ENCODE assay signal across 8 mouse cellular contexts in genomic region chr2:102745259-102745906, GRCm38 (mm10).
A peak's percentile ranks its signal among the peaks of the same experiment; 100 is the strongest.
DNase-seq lines count a peak whose midpoint lies in the region; ATAC-seq and TF ChIP-seq lines count a peak whose summit lies in the region.

No protein-coding gene starts in this region.

- TF ChIP-seq EP300 in lung, postnatal 0 days (IDR thresholded peaks at IDR 0.05): peak; percentile 72

- H3K4me2 ChIP-seq in intestine, postnatal 0 days (replicated peaks; ENCODE audit: low read depth): peak overlapping the region; percentile 39
- H3K4me2 ChIP-seq in lung, postnatal 0 days (replicated peaks; ENCODE audit: low read depth, low read length): 0 out of 2 replicates have a peak overlapping the region, but pooled peaks have one; percentile 29

- H3K9me3 ChIP-seq in intestine, postnatal 0 days (ENCODE audit: control insufficient read depth): no peaks in the 10 kb centered on the region
- no peaks in the 10 kb centered on the region for H3K9me3 ChIP-seq in lung, postnatal 0 days (ENCODE audit: low read length)

- no peak overlapping the region for H3K9ac ChIP-seq in intestine, postnatal 0 days (ENCODE audit: low read depth, low read length)
- H3K9ac ChIP-seq in lung, postnatal 0 days (replicated peaks; ENCODE audit: low read depth): no peak overlapping the region

- DNase-seq in layer of hippocampus, adult 9-11 months: peak; percentile 61
- no peak for DNase-seq in layer of hippocampus, postnatal 10 days (ENCODE audit: low spot score in 2 of 2)
- peak; percentile 41 for DNase-seq in c-Kit-negative CD71-positive TER-119-positive erythroid progenitor cells, embryonic 14.5 days (ENCODE audit: low read depth, low spot score)
- DNase-seq in heart, adult 18-20 months: peak; percentile 79 to 90
- DNase-seq in lung, postnatal 0 days (ENCODE audit: low spot score): peak; percentile 95
- no peak for DNase-seq in right cerebral cortex, postnatal 36 days (ENCODE audit: low spot score in 2 of 2)

- 21% methylated on average over 7 of the region's 7 CpGs for WGBS in intestine, postnatal 0 days
- WGBS in lung, postnatal 0 days: 30% methylated on average over 7 of the region's 7 CpGs

- H3K36me3 ChIP-seq in intestine, postnatal 0 days (ENCODE audit: control insufficient read depth, insufficient read depth): no peaks in the 10 kb centered on the region
- no peaks in the 10 kb centered on the region for H3K36me3 ChIP-seq in lung, postnatal 0 days (ENCODE audit: insufficient read depth, low read length)

- H3K27ac ChIP-seq in intestine, postnatal 0 days (ENCODE audit: low read depth, low read length): no peak overlapping the region
- peak overlapping the region; percentile 85 for H3K27ac ChIP-seq in lung, postnatal 0 days (ENCODE audit: low read length)

- H3K4me1 ChIP-seq in intestine, postnatal 0 days (replicated peaks; ENCODE audit: control insufficient read depth, insufficient read depth, low read length): no peaks in the 10 kb centered on the region; the same call in 1 of the 2 replicates
- H3K4me1 ChIP-seq in lung, postnatal 0 days (ENCODE audit: insufficient read depth, low read depth, low read length): no peaks in the 10 kb centered on the region

- TF ChIP-seq CTCF in intestine, postnatal 0 days (IDR thresholded peaks at IDR 0.05; ENCODE audit: low read depth): no peak
- TF ChIP-seq CTCF in lung, postnatal 0 days (IDR thresholded peaks at IDR 0.05): no peak

- peak; percentile 99 for ATAC-seq in intestine, postnatal 0 days
- peak; percentile 95 for ATAC-seq in lung, postnatal 0 days
- ATAC-seq in neutrophil, adult 5-6 weeks (ENCODE audit: extremely low read depth, insufficient number of reproducible peaks, low FRiP score, poor library complexity, severe bottlenecking): peak; percentile 93

- no peaks in the 10 kb centered on the region for H3K27me3 ChIP-seq in intestine, postnatal 0 days (replicated peaks; ENCODE audit: control insufficient read depth, insufficient read depth, low read length)
- H3K27me3 ChIP-seq in lung, postnatal 0 days (replicated peaks; ENCODE audit: insufficient read depth, low read length): no peaks in the 10 kb centered on the region

- H3K4me3 ChIP-seq in intestine, postnatal 0 days (ENCODE audit: low read depth, low read length): no peak overlapping the region
- no peak overlapping the region for H3K4me3 ChIP-seq in lung, postnatal 0 days (ENCODE audit: low read depth, low read length)

Comparison
In these comparisons a context has a peak if more than half of its experiments do, and no peak if none do; other contexts are left out.
1. DNase-seq: peak in layer of hippocampus, adult 9-11 months (single experiment), c-Kit-negative CD71-positive TER-119-positive erythroid progenitor cells, embryonic 14.5 days (single experiment), heart, adult 18-20 months (2 of 2) and lung, postnatal 0 days (single experiment); none in layer of hippocampus, postnatal 10 days (0 of 2) and right cerebral cortex, postnatal 36 days (0 of 2).
2. Peak in every context shown above with its lines, with median percentiles within 50 percentile points of each other: ATAC-seq.